Mouse (Mus musculus): ENCODE data around the gene Btg3. TPM values are rescaled to one million over a fixed set of nuclear protein-coding genes. Genes with fewer than 3 reads are reported as not detected.

Btg3 gene
- 40.3 and 45.1 TPM in 2 replicates for polyA plus RNA-seq (2014; fragmentation: Nextera tagmentation; extraction: Ambion mirVana)

DNA sequence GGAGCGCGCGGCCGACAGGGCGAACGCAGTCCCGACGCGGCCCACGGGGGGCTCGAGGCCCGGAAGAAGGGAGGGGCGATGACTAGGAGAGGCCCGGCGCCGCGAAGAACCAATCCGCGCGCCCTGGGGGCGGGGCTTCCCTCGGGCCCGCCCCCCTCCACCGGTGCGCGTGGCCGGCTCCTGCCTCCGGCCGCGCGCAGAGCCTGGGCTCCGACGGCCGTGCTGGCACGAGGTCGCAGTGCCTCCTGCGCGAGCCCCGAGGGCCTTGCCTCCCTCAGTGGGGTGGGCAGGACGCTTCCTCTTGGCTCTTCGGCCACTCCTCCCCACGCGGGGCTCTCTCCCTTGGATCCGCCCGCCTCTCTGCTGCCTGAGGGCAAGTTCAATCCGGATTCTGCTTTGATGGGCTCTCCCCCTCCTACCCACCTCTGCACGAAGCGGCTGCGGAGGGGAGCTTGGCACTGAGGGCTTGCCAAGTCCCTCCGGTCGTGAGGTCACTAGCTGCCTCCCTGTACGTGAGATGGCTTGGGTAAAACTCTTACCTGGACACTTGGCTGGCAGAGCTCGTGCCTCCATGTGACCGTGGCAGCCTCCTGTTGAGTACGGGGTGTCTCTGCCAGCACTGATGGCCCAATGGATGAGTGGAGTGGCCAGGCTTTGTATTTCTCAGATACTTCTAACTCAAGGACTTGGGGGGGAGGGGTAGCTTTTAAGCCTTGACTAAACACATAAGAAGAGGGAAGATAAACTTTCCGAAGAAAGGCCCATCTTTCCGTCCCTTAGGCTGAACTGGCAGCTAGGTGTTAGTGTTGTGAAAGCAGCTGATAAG, at the start of gene Btg3:
Btg3 (minus strand) TSS at position 448 of the 826 bp plus-strand sequence.
- Histone ChIP-seq H3K4me3 (ENCODE audit: low read depth, low read length) (peak within 1 kb of the TSS; percentile 85), H3K4me1 (ENCODE audit: control insufficient read depth, insufficient read depth, low read length) (no peaks in the 10 kb centered on the region), H3K9me3 (ENCODE audit: control insufficient read depth, low read length) (no peaks in the 10 kb centered on the region), H3K27ac (ENCODE audit: low read depth, low read length) (peak within 1 kb of the TSS; percentile 62), H3K4me2 (ENCODE audit: low read depth) (peak within 1 kb of the TSS; percentile 70), H3K36me3 (ENCODE audit: control insufficient read depth, insufficient read depth, low read length) (no peaks in the 10 kb centered on the region), H3K27me3 (ENCODE audit: control insufficient read depth, insufficient read depth, low read length) (no peaks in the 10 kb centered on the region), H3K9ac (ENCODE audit: low read length) (peak within 1 kb of the TSS; percentile 95)
- ATAC-seq (ENCODE audit: insufficient read depth, low FRiP score, low TSS enrichment): peak; percentile 96
- 4% methylated on average over 39 of the region's 57 CpGs for WGBS
- peak; percentile 97 for DNase-seq (ENCODE audit: low spot score)

DNA sequence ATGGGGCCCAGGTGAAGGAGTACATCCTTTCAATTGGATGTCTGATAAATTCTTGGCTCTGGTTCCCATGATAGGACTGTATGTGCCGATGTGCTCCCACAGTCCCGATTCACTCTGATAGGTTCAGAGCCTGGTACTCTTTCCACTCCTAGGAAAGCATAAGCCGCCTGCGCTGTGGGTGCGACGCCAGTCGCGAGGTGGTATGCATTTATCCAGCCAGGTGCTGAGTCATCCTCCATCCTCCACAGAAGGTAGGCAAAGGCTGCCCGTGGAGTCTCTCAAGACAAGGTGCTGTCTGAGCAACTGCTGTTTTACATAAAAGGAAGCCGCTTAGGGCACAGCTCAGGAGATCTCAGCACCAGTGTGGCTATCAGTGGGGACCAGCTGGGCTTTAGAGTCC, 40.7 kb upstream of the Btg3 start:
- 72% methylated on average over 10 of the region's 10 CpGs for WGBS

DNA sequence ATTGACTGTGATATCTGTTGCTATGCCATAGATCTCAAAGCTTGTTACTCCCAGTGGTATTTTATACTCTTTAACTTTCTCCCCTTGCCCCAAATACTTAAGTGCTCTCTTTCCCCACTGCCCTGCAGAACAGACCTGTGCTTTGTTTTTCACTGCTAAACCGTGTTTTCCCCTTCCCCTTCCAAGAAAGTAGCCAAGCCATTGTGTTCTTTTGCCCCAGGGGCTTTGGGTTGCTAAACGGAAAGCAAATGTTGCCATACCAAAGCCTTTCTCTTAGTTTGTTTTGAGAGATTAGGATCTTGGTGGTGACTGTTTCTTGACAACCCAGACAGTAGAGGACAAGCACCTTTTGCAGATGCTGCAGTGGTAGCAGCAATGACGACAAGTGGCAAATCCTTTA, 39.5 kb upstream of the Btg3 start:
- Histone ChIP-seq H3K4me1 (ENCODE audit: control insufficient read depth, insufficient read depth, low read length) (no peaks in the 10 kb centered on the region), H3K27me3 (ENCODE audit: control insufficient read depth, insufficient read depth, low read length) (no peaks in the 10 kb centered on the region), H3K9me3 (ENCODE audit: control insufficient read depth, low read length) (no peaks in the 10 kb centered on the region), H3K27ac (ENCODE audit: low read depth, low read length) (no peak overlapping the region), H3K4me2 (ENCODE audit: low read depth) (no peak overlapping the region), H3K9ac (ENCODE audit: low read length) (no peak overlapping the region), H3K36me3 (ENCODE audit: control insufficient read depth, insufficient read depth, low read length) (no peaks in the 10 kb centered on the region), H3K4me3 (ENCODE audit: low read depth, low read length) (no peak overlapping the region)
- 19% methylated on average over 3 of the region's 3 CpGs for WGBS
- DNase-seq (ENCODE audit: low spot score): no peak
- no peak for ATAC-seq (ENCODE audit: insufficient read depth, low FRiP score, low TSS enrichment)

More for the DNA sequence above, 40.7 kb upstream of the Btg3 start:
- no peak for ATAC-seq (ENCODE audit: insufficient read depth, low FRiP score, low TSS enrichment)
- H3K36me3 ChIP-seq (ENCODE audit: control insufficient read depth, insufficient read depth, low read length): no peaks in the 10 kb centered on the region
- no peak overlapping the region for H3K27ac ChIP-seq (ENCODE audit: low read depth, low read length)
- H3K9ac ChIP-seq (ENCODE audit: low read length): no peak overlapping the region
- H3K4me2 ChIP-seq (ENCODE audit: low read depth): no peak overlapping the region
- H3K9me3 ChIP-seq (ENCODE audit: control insufficient read depth, low read length): no peaks in the 10 kb centered on the region
- no peak overlapping the region for H3K4me3 ChIP-seq (ENCODE audit: low read depth, low read length)
- H3K4me1 ChIP-seq (ENCODE audit: control insufficient read depth, insufficient read depth, low read length): no peaks in the 10 kb centered on the region
- DNase-seq (ENCODE audit: low spot score): no peak
- no peaks in the 10 kb centered on the region for H3K27me3 ChIP-seq (ENCODE audit: control insufficient read depth, insufficient read depth, low read length)

DNA sequence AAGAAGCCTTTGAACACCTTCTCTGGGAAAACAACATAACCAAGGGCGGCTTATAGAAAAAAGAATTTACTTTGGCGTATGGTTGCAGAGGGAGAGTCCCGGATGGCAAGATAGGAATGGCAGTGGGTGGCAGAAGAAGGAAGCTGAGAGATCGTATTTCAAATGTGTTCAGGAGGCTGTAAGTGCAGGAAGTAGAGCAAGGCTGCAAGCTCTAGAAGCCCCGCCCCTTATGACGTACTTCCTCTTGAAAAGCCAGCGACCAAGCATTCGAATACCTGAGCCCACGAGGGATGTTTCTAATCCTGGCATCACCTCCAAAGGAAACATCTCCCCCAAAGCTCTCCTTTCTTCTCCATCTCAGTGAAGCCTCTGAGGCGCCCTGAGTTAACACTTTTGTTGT, 33.0 kb upstream of the Btg3 start:
- no peak for ATAC-seq (ENCODE audit: insufficient read depth, low FRiP score, low TSS enrichment)
- no peaks in the 10 kb centered on the region for H3K27me3 ChIP-seq (ENCODE audit: control insufficient read depth, insufficient read depth, low read length)
- H3K36me3 ChIP-seq (ENCODE audit: control insufficient read depth, insufficient read depth, low read length): no peaks in the 10 kb centered on the region
- no peak overlapping the region for H3K9ac ChIP-seq (ENCODE audit: low read length)
- H3K4me2 ChIP-seq (ENCODE audit: low read depth): no peak overlapping the region
- H3K4me1 ChIP-seq (ENCODE audit: control insufficient read depth, insufficient read depth, low read length): no peaks in the 10 kb centered on the region
- H3K4me3 ChIP-seq (ENCODE audit: low read depth, low read length): no peak overlapping the region
- H3K9me3 ChIP-seq (ENCODE audit: control insufficient read depth, low read length): no peaks in the 10 kb centered on the region
- WGBS: 88% methylated on average over 10 of the region's 10 CpGs
- no peak overlapping the region for H3K27ac ChIP-seq (ENCODE audit: low read depth, low read length)
- DNase-seq (ENCODE audit: low spot score): no peak

DNA sequence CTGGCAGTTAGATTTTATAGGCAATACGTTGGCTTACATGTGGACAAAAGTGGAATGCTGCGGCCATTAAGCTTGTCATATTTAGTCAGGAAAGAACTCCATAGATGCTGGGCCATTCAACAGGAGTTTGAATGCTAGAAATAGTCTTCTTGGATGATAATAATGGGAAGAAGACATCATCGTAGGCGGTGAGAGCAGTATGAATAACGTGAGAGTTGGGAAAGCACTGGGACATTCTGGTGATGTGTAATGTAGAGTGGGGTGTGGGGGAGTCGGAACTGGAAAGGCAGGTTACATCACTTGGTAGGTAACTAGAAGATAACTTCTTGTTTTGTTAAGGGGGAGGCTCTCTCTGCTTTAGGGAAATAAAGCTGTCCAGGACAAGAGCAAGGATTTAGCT, 30.9 kb upstream of the Btg3 start:
- WGBS: 93% methylated on average over 6 of the region's 6 CpGs
- Histone ChIP-seq H3K4me2 (ENCODE audit: low read depth) (no peak overlapping the region), H3K27ac (ENCODE audit: low read depth, low read length) (no peak overlapping the region), H3K4me3 (ENCODE audit: low read depth, low read length) (no peak overlapping the region), H3K9me3 (ENCODE audit: control insufficient read depth, low read length) (no peaks in the 10 kb centered on the region), H3K4me1 (ENCODE audit: control insufficient read depth, insufficient read depth, low read length) (no peaks in the 10 kb centered on the region), H3K36me3 (ENCODE audit: control insufficient read depth, insufficient read depth, low read length) (no peaks in the 10 kb centered on the region), H3K9ac (ENCODE audit: low read length) (no peak overlapping the region), H3K27me3 (ENCODE audit: control insufficient read depth, insufficient read depth, low read length) (no peaks in the 10 kb centered on the region)
- no peak for ATAC-seq (ENCODE audit: insufficient read depth, low FRiP score, low TSS enrichment)
- DNase-seq (ENCODE audit: low spot score): no peak

DNA sequence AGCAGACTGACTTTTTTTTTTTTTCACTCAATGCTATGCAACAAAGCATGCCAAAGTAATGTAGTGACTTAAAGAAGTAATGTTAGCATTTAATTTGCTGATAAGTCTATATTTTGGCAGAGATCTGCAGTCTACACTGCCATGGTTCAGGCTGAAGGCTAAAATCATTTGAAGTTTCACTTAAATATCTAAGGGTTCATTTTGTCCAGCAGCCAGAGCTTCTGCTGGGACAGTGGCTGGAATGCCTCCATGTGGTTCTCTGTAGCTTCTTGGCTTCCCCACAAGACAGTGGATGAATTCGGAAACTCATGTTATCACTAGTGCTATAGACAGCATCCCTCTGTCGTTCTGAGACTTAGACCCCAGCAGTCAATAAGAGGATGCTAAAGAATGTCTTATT, 29.7 kb upstream of the Btg3 start:
- H3K27ac ChIP-seq (ENCODE audit: low read depth, low read length): no peak overlapping the region
- no peaks in the 10 kb centered on the region for H3K27me3 ChIP-seq (ENCODE audit: control insufficient read depth, insufficient read depth, low read length)
- no peak overlapping the region for H3K9ac ChIP-seq (ENCODE audit: low read length)
- no peaks in the 10 kb centered on the region for H3K36me3 ChIP-seq (ENCODE audit: control insufficient read depth, insufficient read depth, low read length)
- 93% methylated on average over 2 of the region's 2 CpGs for WGBS
- ATAC-seq (ENCODE audit: insufficient read depth, low FRiP score, low TSS enrichment) (no peak), DNase-seq (ENCODE audit: low spot score) (no peak)
- no peak overlapping the region for H3K4me3 ChIP-seq (ENCODE audit: low read depth, low read length)
- H3K4me2 ChIP-seq (ENCODE audit: low read depth): no peak overlapping the region
- H3K9me3 ChIP-seq (ENCODE audit: control insufficient read depth, low read length): no peaks in the 10 kb centered on the region
- H3K4me1 ChIP-seq (ENCODE audit: control insufficient read depth, insufficient read depth, low read length): no peaks in the 10 kb centered on the region

DNA sequence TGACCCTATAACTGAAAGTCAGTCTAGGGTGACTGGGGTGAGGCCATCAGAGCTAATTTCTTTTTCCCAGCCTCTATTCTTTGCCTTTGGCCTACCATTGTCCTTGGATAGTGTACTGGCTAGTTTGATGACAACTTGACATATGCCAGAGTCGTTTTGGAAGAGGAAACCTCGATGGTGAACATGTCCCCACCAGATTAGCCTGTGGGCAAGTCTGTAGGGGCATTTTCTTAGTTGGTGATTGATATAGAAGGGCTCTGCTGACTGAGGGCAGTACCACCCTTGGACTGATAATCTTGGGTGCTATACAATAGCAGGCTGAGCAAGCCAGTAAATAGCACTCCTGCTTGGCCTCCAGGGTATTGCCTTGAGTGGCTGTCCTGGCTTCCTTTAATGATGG, 25.3 kb upstream of the Btg3 start:
- 71% methylated on average over 2 of the region's 2 CpGs for WGBS
- Histone ChIP-seq H3K4me1 (ENCODE audit: control insufficient read depth, insufficient read depth, low read length) (no peaks in the 10 kb centered on the region), H3K4me2 (ENCODE audit: low read depth) (no peak overlapping the region), H3K27ac (ENCODE audit: low read depth, low read length) (no peak overlapping the region), H3K9ac (ENCODE audit: low read length) (no peak overlapping the region), H3K4me3 (ENCODE audit: low read depth, low read length) (no peak overlapping the region), H3K9me3 (ENCODE audit: control insufficient read depth, low read length) (no peaks in the 10 kb centered on the region), H3K27me3 (ENCODE audit: control insufficient read depth, insufficient read depth, low read length) (no peaks in the 10 kb centered on the region), H3K36me3 (ENCODE audit: control insufficient read depth, insufficient read depth, low read length) (no peaks in the 10 kb centered on the region)
- ATAC-seq (ENCODE audit: insufficient read depth, low FRiP score, low TSS enrichment) (no peak), DNase-seq (ENCODE audit: low spot score) (no peak)

DNA sequence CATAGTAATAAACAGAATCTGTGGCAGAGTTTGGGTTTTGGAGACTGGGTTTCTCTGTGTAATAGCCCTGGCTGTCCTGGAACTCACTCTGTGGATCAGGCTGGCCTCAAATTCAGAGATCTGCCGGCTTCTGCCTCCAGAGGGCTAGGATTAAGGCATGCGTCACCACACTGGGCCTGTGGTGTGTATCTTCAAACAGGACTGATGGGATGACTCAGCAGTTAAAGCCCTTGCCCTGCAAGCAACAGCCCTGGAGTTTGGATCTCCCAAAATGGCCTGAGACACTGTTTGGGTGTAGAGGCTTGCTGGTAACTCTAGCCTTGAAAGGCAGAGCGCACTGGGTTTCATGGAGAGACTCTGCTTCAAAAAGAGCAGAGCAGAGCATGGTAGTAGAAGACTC, 22.4 kb upstream of the Btg3 start:
- Histone ChIP-seq H3K27ac (ENCODE audit: low read depth, low read length) (no peak overlapping the region), H3K4me1 (ENCODE audit: control insufficient read depth, insufficient read depth, low read length) (no peaks in the 10 kb centered on the region)
- 92% methylated on average over 3 of the region's 3 CpGs for WGBS

DNA sequence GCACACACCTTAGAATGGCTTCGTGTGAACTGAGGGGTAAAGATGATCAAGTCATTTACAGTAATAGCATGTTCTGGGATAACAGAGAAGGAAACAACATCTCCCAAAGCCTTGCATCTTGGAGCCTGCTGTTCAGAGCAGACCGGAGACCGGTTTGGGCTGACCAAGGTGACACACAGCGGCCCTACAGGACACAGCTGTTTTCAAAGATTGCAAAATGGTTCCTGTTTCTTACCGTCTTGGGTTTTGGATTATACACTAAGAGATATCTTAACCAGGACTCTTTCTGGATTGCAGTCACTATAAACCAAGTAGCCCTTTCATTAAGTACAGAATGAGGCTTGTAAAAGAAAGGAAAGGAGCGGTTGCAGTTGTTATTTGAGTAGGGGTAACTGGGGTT, 21.7 kb upstream of the Btg3 start:
- Histone ChIP-seq H3K9ac (ENCODE audit: low read length) (no peak overlapping the region), H3K27me3 (ENCODE audit: control insufficient read depth, insufficient read depth, low read length) (no peaks in the 10 kb centered on the region), H3K4me3 (ENCODE audit: low read depth, low read length) (no peak overlapping the region), H3K9me3 (ENCODE audit: control insufficient read depth, low read length) (no peaks in the 10 kb centered on the region), H3K36me3 (ENCODE audit: control insufficient read depth, insufficient read depth, low read length) (no peaks in the 10 kb centered on the region), H3K4me1 (ENCODE audit: control insufficient read depth, insufficient read depth, low read length) (no peaks in the 10 kb centered on the region), H3K4me2 (ENCODE audit: low read depth) (no peak overlapping the region), H3K27ac (ENCODE audit: low read depth, low read length) (no peak overlapping the region)
- no peak for DNase-seq (ENCODE audit: low spot score)
- ATAC-seq (ENCODE audit: insufficient read depth, low FRiP score, low TSS enrichment): no peak
- WGBS: 84% methylated on average over 6 of the region's 6 CpGs

More for the DNA sequence above, 22.4 kb upstream of the Btg3 start:
- Histone ChIP-seq H3K9me3 (ENCODE audit: control insufficient read depth, low read length) (no peaks in the 10 kb centered on the region), H3K9ac (ENCODE audit: low read length) (no peak overlapping the region), H3K4me3 (ENCODE audit: low read depth, low read length) (no peak overlapping the region), H3K27me3 (ENCODE audit: control insufficient read depth, insufficient read depth, low read length) (no peaks in the 10 kb centered on the region), H3K4me2 (ENCODE audit: low read depth) (no peak overlapping the region), H3K36me3 (ENCODE audit: control insufficient read depth, insufficient read depth, low read length) (no peaks in the 10 kb centered on the region)
- ATAC-seq (ENCODE audit: insufficient read depth, low FRiP score, low TSS enrichment) (no peak), DNase-seq (ENCODE audit: low spot score) (no peak)

Measured in neural tube, embryonic 11.5 days (tissue).